Mouse (Mus musculus) intestine, embryonic 16.5 days (tissue): ENCODE results near the gene Trip6. TPM values are rescaled to one million over a fixed set of nuclear protein-coding genes. Genes with fewer than 3 reads are reported as not detected.
"Not testable (repeated sequence)": the region's sequence is repeated elsewhere in the genome, so short reads cannot be mapped to it uniquely, and the experiment has no call there.

Experiments used
- ATAC-seq: fragments of 200-750 bp; cut with Nextera tagmentation; 2 replicates; pipeline ENCODE4 v1.8.0; 2017; ENCODE audit warnings: moderate TSS enrichment, moderate library complexity
- H3K27ac ChIP-seq: fragments of 300-500 bp; sonication (generic); 2 replicates; pipeline ENCODE4 v1.5.1; 2014; ENCODE audit warnings: mild to moderate bottlenecking, low read length
- H3K27me3 ChIP-seq: fragments of 300-500 bp; sonication (generic); replicated peaks from 2 replicates; pipeline ENCODE4 v1.6.1; 2014; ENCODE audit warnings: low read length, control low read depth, mixed read lengths; ENCODE audit not compliant: control insufficient read depth, insufficient read depth
- H3K36me3 ChIP-seq: fragments of 300-500 bp; sonication (generic); 2 replicates; pipeline ENCODE4 v1.6.1; 2014; ENCODE audit warnings: low read length, control low read depth; ENCODE audit not compliant: control insufficient read depth, insufficient read depth
- H3K4me1 ChIP-seq: fragments of 300-500 bp; sonication (generic); 2 replicates; pipeline ENCODE4 v1.6.1; 2014; ENCODE audit warnings: low read length, control low read depth, mixed read lengths; ENCODE audit not compliant: control insufficient read depth, insufficient read depth
- H3K4me2 ChIP-seq: fragments of 300-500 bp; sonication (generic); 2 replicates; pipeline ENCODE4 v1.6.1; 2014; ENCODE audit warnings: low read depth, low read length, control low read depth
- H3K4me3 ChIP-seq: fragments of 300-500 bp; sonication (generic); 2 replicates; pipeline ENCODE4 v1.5.1; 2014; ENCODE audit warnings: mild to moderate bottlenecking, low read length
- H3K9ac ChIP-seq: fragments of 300-500 bp; sonication (generic); 2 replicates; pipeline ENCODE4 v1.6.1; 2014; ENCODE audit warnings: low read depth, low read length
- H3K9me3 ChIP-seq: fragments of 300-500 bp; sonication (generic); 2 replicates; pipeline ENCODE4 v1.6.1; 2016; ENCODE audit warnings: low read length, control low read depth; ENCODE audit not compliant: control insufficient read depth
- WGBS: fragments of 180-500 bp; shearing (Covaris S2); extraction: QIAGEN DNeasy Blood & Tissue Kit; methylation state at CpG from one replicate; pipeline ENCODE4 v1.1.7; 2014; 5-methylcytosine and 5-hydroxymethylcytosine counted together
- polyA plus RNA-seq: library from polyadenylated mRNA; unstranded; fragments of >200 nt; fragmentation: Nextera tagmentation; extraction: Ambion mirVana; gene quantifications from 2 replicates; pipeline ENCODE4 v1.2.1, GENCODE M21; 2015

Gene Trip6
- polyA plus RNA-seq, 1 experiment from 2014 or later = 68.0 TPM

DNA sequence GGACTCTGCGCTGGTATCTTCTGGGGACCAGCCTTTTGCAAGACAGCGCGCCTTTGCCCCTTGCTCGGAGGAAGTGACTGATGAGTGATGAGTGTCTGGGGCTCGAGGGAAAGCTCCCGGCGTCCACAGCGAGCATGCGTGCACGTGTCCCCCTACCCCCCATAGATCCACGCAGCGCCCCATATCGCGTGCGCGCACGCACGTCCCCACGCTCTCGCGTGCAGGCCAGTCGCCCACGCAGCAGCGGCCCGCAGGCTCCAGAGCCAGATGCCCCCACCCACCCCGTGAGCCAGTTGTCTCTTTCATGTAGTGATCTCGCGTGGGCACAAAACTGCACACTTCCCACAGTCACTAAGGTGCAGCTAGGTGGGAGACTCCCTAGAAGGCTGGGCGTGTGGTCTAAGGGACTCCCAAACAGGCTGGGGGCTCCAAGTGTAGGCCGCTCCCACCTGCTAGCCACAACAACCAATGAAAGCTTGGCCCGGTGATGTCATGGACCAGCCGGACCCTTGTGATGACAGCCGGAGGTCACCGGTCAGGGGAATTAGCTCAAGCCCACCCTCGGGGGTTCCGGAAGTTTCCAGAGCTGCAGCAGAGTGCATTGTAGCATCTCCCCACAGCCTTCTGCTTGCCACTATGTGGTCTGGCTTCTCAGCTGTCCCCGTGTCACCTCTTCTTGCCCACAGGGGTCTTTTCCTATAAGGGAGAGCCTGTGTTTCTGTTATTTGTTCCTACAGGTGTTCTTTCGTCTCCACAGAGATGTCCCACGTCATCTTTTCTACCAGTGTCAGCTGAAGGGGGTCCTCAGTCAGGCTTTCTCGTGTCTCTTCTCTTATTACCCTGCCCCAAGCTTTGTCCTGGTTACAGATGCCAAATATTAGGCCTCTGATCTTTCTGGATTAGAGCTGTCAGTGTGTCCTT, 26.9 kb downstream of the Trip6 start, which contains the start of gene Ache:
Gene Ache, plus strand, starts transcription at position 488 of the 921 bp plus-strand sequence.
- WGBS = 4% methylated on average over 40 of the region's 40 CpGs
- Histone ChIP-seq H3K4me3 (peak within 1 kb of the TSS; percentile 46), H3K9me3 (no peaks in the 10 kb centered on the region), H3K4me1 (peaks cover 39% of the 10 kb centered on the region), H3K9ac (peak within 1 kb of the TSS; percentile 59), H3K27me3 (peaks cover 29% of the 10 kb centered on the region), H3K4me2 (peak within 1 kb of the TSS; percentile 79), H3K27ac (peak within 1 kb of the TSS; percentile 43), H3K36me3 (no peaks in the 10 kb centered on the region)
- ATAC-seq = peak; percentile 8

GRCm38 (mm10) chr5:137286655-137287031, 27.6 kb downstream of the Trip6 start:
- H3K9ac ChIP-seq = 0 out of 2 replicates have a peak overlapping the region, but pooled peaks have one; percentile 59

GRCm38 (mm10) chr5:137285986-137286385, 28.2 kb downstream of the Trip6 start:
- H3K9me3 ChIP-seq = no peaks in the 10 kb centered on the region
- WGBS = 30% methylated on average over 7 of the region's 7 CpGs
- H3K4me2 ChIP-seq = no peak overlapping the region
- H3K27ac ChIP-seq = peak overlapping the region; percentile 43
- no peak for ATAC-seq
- H3K4me1 ChIP-seq = peaks cover 38% of the 10 kb centered on the region
- H3K9ac ChIP-seq = no peak overlapping the region
- H3K27me3 ChIP-seq = peaks cover 26% of the 10 kb centered on the region
- H3K36me3 ChIP-seq = no peaks in the 10 kb centered on the region
- no peak overlapping the region for H3K4me3 ChIP-seq

More at GRCm38 (mm10) chr5:137286655-137287031, 27.6 kb downstream of the Trip6 start:
- no peaks in the 10 kb centered on the region for H3K9me3 ChIP-seq
- H3K4me1 ChIP-seq = peaks cover 39% of the 10 kb centered on the region
- H3K27ac ChIP-seq = peak overlapping the region; percentile 43
- 1% methylated on average over 15 of the region's 16 CpGs for WGBS
- H3K27me3 ChIP-seq = peaks cover 29% of the 10 kb centered on the region
- peak overlapping the region; percentile 40 for H3K4me3 ChIP-seq
- ATAC-seq = peak; percentile 66
- peak overlapping the region; percentile 63 for H3K4me2 ChIP-seq
- H3K36me3 ChIP-seq = no peaks in the 10 kb centered on the region

DNA sequence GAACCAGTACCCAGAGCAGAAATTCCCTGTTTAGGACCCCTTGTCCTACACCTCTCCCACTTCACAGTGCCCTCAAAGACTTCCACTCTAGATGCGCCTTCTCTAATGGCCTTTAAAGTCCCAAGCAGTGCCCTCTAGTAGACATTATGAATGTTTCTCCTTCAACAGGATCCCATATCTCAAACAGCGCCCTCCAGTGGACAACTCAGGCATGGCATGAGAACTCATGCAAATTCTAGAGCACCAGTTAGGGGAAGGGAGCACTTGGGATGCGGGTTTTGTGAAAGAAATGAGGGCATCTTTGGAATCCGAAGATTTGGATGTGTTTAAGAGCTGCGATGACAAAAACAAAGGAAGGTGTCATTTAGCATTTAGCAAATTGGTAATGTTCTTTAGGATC, 29.2 kb downstream of the Trip6 start:
- peaks cover 33% of the 10 kb centered on the region for H3K4me1 ChIP-seq
- H3K4me2 ChIP-seq = no peak overlapping the region
- no peaks in the 10 kb centered on the region for H3K9me3 ChIP-seq
- no peaks in the 10 kb centered on the region for H3K36me3 ChIP-seq
- no peak overlapping the region for H3K27ac ChIP-seq
- 69% methylated on average over 5 of the region's 5 CpGs for WGBS
- H3K9ac ChIP-seq = no peak overlapping the region
- H3K27me3 ChIP-seq = peaks cover 26% of the 10 kb centered on the region
- no peak for ATAC-seq
- no peak overlapping the region for H3K4me3 ChIP-seq

DNA sequence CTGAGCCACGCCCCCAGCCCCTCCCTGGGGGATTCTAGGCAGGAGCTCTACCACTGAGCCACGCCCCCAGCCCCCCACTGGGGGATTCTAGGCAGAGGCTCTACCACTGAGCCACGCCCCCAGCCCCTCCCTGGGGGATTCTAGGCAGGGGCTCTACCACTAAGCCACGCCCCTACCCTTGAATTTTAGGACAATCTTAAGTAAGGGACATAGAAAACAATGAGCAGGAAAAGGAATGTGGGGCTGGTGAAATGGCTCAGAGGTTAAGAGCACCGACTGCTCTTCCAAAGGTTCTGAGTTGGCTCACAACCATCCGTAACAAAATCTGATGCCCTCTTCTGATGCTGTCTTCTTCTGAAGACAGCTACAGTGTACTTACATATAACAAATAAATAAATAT, 29.8 kb downstream of the Trip6 start:
- H3K36me3 ChIP-seq, ATAC-seq, H3K4me2 ChIP-seq, H3K9me3 ChIP-seq, H3K9ac ChIP-seq, H3K4me3 ChIP-seq, H3K27ac ChIP-seq: not testable (repeated sequence)
- WGBS = 88% methylated on average over 5 of the region's 6 CpGs
- Histone ChIP-seq H3K27me3 (peaks cover 24% of the 10 kb centered on the region), H3K4me1 (peaks cover 27% of the 10 kb centered on the region)

DNA sequence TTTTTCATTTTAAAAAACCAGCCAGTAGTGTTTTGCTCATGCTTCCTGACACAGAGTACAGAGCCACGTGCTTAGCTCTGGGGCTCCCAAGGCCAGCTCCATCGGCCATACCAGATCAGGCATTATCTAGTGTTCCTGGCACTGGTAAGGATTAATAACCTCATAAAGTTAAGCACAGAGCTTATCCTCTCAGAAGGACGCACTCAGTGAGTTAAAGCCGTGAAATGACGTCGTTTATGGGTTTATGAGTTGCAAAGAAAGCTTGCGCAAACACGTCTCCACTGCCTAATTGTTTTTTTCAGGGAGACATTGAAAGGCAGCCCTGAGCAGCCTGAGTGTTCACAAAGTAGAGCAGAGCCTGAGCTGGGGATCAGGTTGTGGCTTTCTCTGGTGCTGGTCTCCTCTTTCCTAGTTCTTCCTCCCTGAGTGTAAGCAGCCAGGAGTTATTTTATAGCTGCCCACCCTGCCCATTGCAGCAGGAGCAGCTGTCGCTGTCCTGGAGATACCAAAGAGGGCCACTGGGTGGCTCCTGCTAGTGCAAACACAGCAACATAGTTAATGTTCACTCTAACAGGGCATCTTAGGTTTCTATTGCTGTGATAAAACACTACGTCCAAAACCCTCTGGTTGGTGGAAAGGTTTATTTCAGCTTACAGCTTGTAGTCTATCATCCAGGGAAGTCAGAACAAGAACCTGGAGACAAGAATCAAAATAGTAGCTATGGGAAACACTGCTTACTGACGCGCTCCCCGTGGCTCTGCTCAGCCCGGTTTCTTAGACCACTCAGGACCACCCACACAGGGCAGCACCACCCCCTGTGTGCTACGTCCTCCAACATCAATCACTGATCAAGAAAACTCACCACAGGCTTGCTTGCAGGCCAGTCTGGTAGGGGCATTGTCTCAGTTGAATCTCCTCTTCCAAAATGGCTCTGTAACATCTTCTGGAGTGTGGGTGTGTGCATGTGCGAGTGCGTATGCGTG, 36.6 kb downstream of the Trip6 start:
- Histone ChIP-seq H3K9ac (peak overlapping the region; percentile 51; the same call in 1 of the 2 replicates), H3K36me3 (no peaks in the 10 kb centered on the region), H3K27ac (peak overlapping the region; percentile 98), H3K27me3 (no peaks in the 10 kb centered on the region), H3K4me3 (peak overlapping the region; percentile 27; the same call in 1 of the 2 replicates), H3K4me2 (peak overlapping the region; percentile 44), H3K9me3 (no peaks in the 10 kb centered on the region), H3K4me1 (peaks cover 10% of the 10 kb centered on the region; the same call in 1 of the 2 replicates)
- ATAC-seq = peak; percentile 95
- 29% methylated on average over 18 of the region's 18 CpGs for WGBS

GRCm38 (mm10) chr5:137268131-137268910, 45.9 kb downstream of the Trip6 start:
- H3K4me2 ChIP-seq = peak overlapping the region; percentile 49
- no peaks in the 10 kb centered on the region for H3K9me3 ChIP-seq
- H3K9ac ChIP-seq = peak overlapping the region; percentile 53
- 21% methylated on average over 17 of the region's 18 CpGs for WGBS
- peak overlapping the region; percentile 28 for H3K4me3 ChIP-seq
- ATAC-seq = peak; percentile 72
- H3K27ac ChIP-seq = peak overlapping the region; percentile 59
- H3K27me3 ChIP-seq = no peaks in the 10 kb centered on the region
- no peaks in the 10 kb centered on the region for H3K36me3 ChIP-seq
- H3K4me1 ChIP-seq = peaks cover 8% of the 10 kb centered on the region; the same call in 1 of the 2 replicates

DNA sequence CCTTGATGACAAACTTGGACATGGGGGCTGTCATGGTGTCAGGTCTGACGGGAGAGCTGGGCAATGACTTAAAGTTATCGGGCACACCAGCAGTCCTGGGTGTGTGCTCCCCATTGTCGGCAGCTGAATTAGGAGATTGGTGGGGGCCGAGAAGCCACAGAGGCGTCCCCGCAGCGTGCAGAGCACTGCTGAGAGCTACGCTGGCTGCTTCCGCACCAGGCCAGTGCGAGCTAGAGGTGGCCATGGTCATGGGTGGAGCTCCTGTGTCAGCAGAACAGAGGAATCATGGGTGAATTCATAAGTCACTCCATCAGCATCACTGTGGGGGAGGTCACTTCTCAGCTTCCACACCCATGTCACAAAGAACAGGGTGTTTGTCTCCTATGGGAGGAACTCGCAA, 49.4 kb downstream of the Trip6 start:
- H3K27ac ChIP-seq = no peak overlapping the region
- 91% methylated on average over 11 of the region's 11 CpGs for WGBS
- H3K27me3 ChIP-seq = no peaks in the 10 kb centered on the region
- no peak overlapping the region for H3K4me3 ChIP-seq
- no peaks in the 10 kb centered on the region for H3K36me3 ChIP-seq
- H3K4me1 ChIP-seq = peaks cover 8% of the 10 kb centered on the region; the same call in 1 of the 2 replicates
- H3K9me3 ChIP-seq = no peaks in the 10 kb centered on the region
- H3K4me2 ChIP-seq = no peak overlapping the region
- ATAC-seq = peak; percentile 8; the same call in 1 of the 2 replicates
- H3K9ac ChIP-seq = no peak overlapping the region
